Mouse (Mus musculus): ENCODE measurements around the gene Gm17428.

DNA sequence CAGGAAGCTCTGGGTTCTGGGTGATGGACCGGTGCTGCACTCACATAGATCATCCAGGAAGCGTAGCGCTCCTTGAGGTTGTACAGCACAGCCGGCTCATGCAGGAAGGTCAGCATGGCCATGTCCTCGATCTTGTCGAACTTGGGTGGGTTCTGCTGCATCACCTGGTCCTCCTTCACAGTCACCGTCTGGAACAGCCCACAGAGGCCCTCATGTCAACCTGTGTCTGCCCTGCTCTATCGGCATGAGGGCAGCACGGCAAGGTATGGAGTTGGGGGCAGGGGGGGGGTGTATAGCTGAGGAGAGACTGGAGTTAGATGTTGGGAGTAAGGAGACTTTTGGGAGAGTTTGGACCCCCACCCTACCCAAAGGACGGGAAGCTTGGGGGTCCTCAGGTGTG, 15.5 kb downstream of the Gm17428 start:
- TF ChIP-seq POLR2A (IDR thresholded peaks at IDR 0.05; ENCODE audit: low read depth, low read length) (no peak), CTCF (conservative IDR thresholded peaks at IDR 0.05 in 1 of 2, IDR thresholded peaks at IDR 0.05 in 1 of 2; ENCODE audit: low read depth in 2 of 2, low read length in 2 of 2) (no peak), ZMIZ1 (IDR thresholded peaks at IDR 0.05; ENCODE audit: low read depth, low read length) (no peak), USF1 (IDR thresholded peaks at IDR 0.05; ENCODE audit: low read depth, low read length) (no peak), EP300 (IDR thresholded peaks at IDR 0.05; ENCODE audit: low read length) (no peak), MAX (IDR thresholded peaks at IDR 0.05; ENCODE audit: low read length) (no peak), JUND (conservative IDR thresholded peaks at IDR 0.05; ENCODE audit: low read depth, low read length) (no peak)

All from CH12.LX (cell line).